Mouse (Mus musculus) stomach, postnatal 0 days (tissue): ENCODE measurements around the gene Pam16. TPM values are rescaled to one million over a fixed set of nuclear protein-coding genes. Genes with fewer than 3 reads are reported as not detected.

Experiments used
- ATAC-seq: fragments of 200-750 bp; cut with Nextera tagmentation; 2 replicates; pipeline ENCODE4 v1.8.0; 2017; ENCODE audit not compliant: low FRiP score, low TSS enrichment
- DNase-seq: peaks from one replicate; pipeline ENCODE4 v3.0.0-alpha.2; 2016; ENCODE audit warnings: low spot score
- H3K27ac ChIP-seq: fragments of 300-500 bp; sonication (generic); replicated peaks from 2 replicates; pipeline ENCODE4 v1.5.1; 2014; ENCODE audit warnings: mild to moderate bottlenecking, control low read depth
- H3K27me3 ChIP-seq: fragments of 300-500 bp; sonication (generic); 2 replicates; pipeline ENCODE4 v1.6.1; 2014; ENCODE audit warnings: low read length; ENCODE audit not compliant: control insufficient read depth, insufficient read depth
- H3K36me3 ChIP-seq: fragments of 300-500 bp; sonication (generic); 2 replicates; pipeline ENCODE4 v1.6.1; 2014; ENCODE audit warnings: low read length, mixed read lengths; ENCODE audit not compliant: control insufficient read depth, insufficient read depth
- H3K4me1 ChIP-seq: fragments of 300-500 bp; sonication (generic); replicated peaks from 2 replicates; pipeline ENCODE4 v1.6.1; 2014; ENCODE audit warnings: antibody characterized with exemption; ENCODE audit not compliant: control insufficient read depth, insufficient read depth
- H3K4me2 ChIP-seq: fragments of 300-500 bp; sonication (generic); replicated peaks from 2 replicates; pipeline ENCODE4 v1.6.1; 2014; ENCODE audit warnings: low read depth, mild to moderate bottlenecking, control low read depth, moderate library complexity
- H3K4me3 ChIP-seq: fragments of 300-500 bp; sonication (generic); 2 replicates; pipeline ENCODE4 v1.5.1; 2014; ENCODE audit warnings: low read depth, low read length, control low read depth
- H3K9ac ChIP-seq: fragments of 300-500 bp; sonication (generic); 2 replicates; pipeline ENCODE4 v1.6.1; 2014; ENCODE audit warnings: mild to moderate bottlenecking, low read length, control low read depth, mixed read lengths
- H3K9me3 ChIP-seq: fragments of 300-500 bp; sonication (generic); 2 replicates; pipeline ENCODE4 v1.6.1; 2016; ENCODE audit warnings: low read length; ENCODE audit not compliant: control insufficient read depth
- CTCF ChIP-seq: IDR thresholded peaks from 2 replicates; pipeline ENCODE4 v1.5.1; 2016; ENCODE audit warnings: antibody characterized with exemption, low read depth, mild to moderate bottlenecking, moderate library complexity
- EP300 ChIP-seq: optimal IDR thresholded peaks from 2 replicates; pipeline ENCODE3; 2016; ENCODE audit warnings: antibody characterized with exemption
- WGBS: fragments of 180-500 bp; shearing (Covaris S2); extraction: QIAGEN DNeasy Blood & Tissue Kit; methylation state at CpG from one replicate; pipeline ENCODE4 v1.1.7; 2014; 5-methylcytosine and 5-hydroxymethylcytosine counted together
- polyA plus RNA-seq: library from polyadenylated mRNA; unstranded; fragments of >200 nt; fragmentation: Nextera tagmentation; extraction: Ambion mirVana; gene quantifications from 2 replicates; pipeline ENCODE4 v1.2.1, GENCODE M21; 2015

Gene Pam16
- polyA plus RNA-seq, 1 experiment from 2014 or later, result 71.9 TPM

DNA sequence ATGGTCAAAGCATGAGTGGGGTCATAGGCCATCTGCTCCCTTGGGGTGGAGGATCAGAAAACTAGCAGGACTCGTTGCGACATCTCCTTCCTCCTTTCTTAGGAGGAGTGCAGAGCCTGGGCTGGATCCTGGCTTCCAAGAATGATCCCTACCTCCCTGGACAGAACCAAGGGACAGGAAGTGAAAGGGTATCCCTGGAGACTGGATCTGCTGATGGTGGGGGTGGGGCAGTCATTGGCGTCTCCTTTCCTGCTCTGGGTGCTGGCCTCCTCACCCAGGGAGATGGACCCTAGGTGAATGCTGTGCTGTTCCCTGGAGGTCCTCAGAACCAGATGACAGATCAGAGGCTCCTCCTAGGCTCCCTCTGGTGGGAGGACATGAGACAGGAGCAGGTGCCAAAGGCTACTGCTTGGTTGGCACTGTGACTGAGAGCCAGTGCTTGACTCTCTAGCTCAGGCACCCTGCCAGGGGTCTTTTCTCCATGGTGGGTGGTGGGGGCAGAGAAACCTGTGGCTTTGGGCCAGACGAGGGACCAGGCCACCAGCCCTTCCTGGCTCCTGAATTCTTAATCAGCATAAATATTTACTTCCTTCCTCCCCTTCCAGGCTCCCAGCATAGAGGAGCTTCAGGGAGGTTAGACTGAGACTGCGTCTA lies 18.2 kb downstream of the Pam16 start:
- Histone ChIP-seq H3K4me1 (peaks cover 19% of the 10 kb centered on the region), H3K9me3 (no peaks in the 10 kb centered on the region), H3K27me3 (no peaks in the 10 kb centered on the region), H3K36me3 (peaks cover 4% of the 10 kb centered on the region; the same call in 1 of the 2 replicates), H3K4me3 (no peak overlapping the region), H3K27ac (peak overlapping the region; percentile 49; the same call in 1 of the 2 replicates), H3K4me2 (no peak overlapping the region), H3K9ac (0 out of 2 replicates have a peak overlapping the region, but pooled peaks have one; percentile 2)
- DNase-seq (peak; percentile 68), ATAC-seq (no peak)
- 20% methylated on average over 5 of the region's 5 CpGs for WGBS
- peak; percentile 78 for TF ChIP-seq CTCF
- TF ChIP-seq EP300, result no peak

DNA sequence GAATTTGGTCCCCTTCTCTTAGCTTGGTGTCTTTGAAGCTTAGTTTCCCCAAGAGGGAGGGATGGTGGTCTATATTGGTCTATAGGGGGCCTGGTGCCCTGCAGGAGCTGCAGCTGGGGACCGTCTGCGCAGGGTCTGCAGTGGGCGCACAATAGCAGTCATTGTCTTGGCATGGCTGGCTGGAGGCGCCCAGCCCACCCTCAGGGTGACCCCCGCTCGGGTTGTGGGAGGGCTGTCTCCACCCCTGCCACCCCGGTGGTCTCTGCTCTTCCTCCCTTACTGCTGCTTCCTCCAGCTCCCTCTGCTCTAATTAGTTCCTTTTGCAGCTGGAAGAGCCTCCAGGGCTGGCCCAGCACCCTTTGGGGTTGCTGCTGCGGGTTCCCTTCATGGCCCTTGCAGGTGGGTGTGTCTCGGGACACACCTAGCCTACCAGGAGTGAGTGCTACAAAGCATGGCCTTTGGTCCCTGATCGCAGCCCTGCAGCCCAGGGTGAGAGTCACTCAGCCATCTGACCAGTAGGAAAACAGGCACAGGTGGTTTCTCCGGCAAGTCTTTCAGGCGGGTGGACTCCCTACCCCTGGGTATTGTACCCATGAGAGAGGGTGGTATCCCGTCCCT lies 19.2 kb downstream of the Pam16 start:
- Histone ChIP-seq H3K9ac (no peak overlapping the region), H3K27ac (no peak overlapping the region), H3K27me3 (no peaks in the 10 kb centered on the region), H3K36me3 (no peaks in the 10 kb centered on the region; the same call in 1 of the 2 replicates), H3K9me3 (no peaks in the 10 kb centered on the region), H3K4me2 (no peak overlapping the region), H3K4me3 (no peak overlapping the region), H3K4me1 (peaks cover 19% of the 10 kb centered on the region)
- 51% methylated on average over 11 of the region's 13 CpGs for WGBS
- no peak for ATAC-seq
- DNase-seq, result peak; percentile 64
- TF ChIP-seq CTCF, result no peak
- TF ChIP-seq EP300, result no peak

DNA sequence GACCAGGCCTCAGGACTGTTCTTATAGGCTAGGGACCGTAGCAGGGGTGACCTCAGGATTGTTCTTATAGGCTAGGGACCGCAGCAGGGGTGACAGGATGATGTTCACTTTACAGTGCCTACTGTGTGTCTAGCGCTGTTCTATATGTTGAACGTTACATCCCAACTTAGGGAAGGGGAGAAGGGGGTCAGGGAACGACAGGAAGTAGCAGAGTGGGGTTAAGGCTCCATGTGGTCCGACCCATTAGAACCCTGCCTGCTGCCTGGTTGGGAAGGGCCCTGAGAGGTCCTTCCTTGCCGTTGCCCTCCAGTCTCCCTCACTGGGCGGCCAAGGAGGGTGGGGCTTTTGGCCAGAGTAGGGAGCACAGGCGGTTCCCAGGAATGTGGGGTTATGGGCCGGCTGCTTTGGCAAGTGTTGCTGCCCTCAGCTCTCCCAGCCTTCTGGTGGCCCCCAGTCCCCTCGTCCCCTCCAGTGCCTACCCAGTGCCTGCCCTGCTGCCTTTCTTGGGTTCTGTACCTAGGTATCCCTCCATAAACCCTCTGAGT lies 20.4 kb downstream of the Pam16 start:
- Histone ChIP-seq H3K9me3 (no peaks in the 10 kb centered on the region), H3K9ac (0 out of 2 replicates have a peak overlapping the region, but pooled peaks have one; percentile 13), H3K4me1 (peaks cover 19% of the 10 kb centered on the region), H3K27me3 (no peaks in the 10 kb centered on the region), H3K36me3 (no peaks in the 10 kb centered on the region; the same call in 1 of the 2 replicates), H3K4me2 (no peak overlapping the region), H3K4me3 (no peak overlapping the region), H3K27ac (no peak overlapping the region)
- WGBS, result 43% methylated on average over 11 of the region's 11 CpGs
- TF ChIP-seq EP300, result no peak
- TF ChIP-seq CTCF, result no peak
- ATAC-seq (no peak), DNase-seq (no peak)

DNA sequence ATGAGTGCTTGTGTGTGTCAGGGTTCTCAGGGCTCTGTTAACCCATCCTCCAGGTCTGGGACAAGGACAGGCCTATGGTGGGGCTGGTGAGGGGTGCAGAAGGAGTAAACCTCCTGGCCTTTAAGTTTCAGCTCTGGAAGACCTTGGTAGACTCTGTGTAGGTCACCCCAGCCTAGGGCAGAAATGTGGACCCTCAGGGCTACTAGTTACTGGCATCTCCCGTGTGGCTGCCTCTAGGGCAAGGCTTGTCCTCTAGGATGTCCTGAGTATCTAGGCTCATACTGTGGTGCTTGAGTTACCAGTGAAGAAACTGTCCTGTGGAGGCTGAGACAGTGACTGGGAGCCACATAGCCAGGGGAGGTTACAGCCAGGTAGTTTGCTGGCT lies 21.3 kb downstream of the Pam16 start:
- Histone ChIP-seq H3K4me3 (no peak overlapping the region), H3K4me1 (peaks cover 19% of the 10 kb centered on the region), H3K9ac (no peak overlapping the region), H3K36me3 (no peaks in the 10 kb centered on the region), H3K27ac (peak overlapping the region; percentile 5; the same call in 1 of the 2 replicates), H3K4me2 (no peak overlapping the region), H3K27me3 (no peaks in the 10 kb centered on the region), H3K9me3 (no peaks in the 10 kb centered on the region)
- DNase-seq, result no peak
- no peak for TF ChIP-seq CTCF
- no peak for TF ChIP-seq EP300
- 43% methylated on average over 1 of the region's 1 CpGs for WGBS
- no peak for ATAC-seq

DNA sequence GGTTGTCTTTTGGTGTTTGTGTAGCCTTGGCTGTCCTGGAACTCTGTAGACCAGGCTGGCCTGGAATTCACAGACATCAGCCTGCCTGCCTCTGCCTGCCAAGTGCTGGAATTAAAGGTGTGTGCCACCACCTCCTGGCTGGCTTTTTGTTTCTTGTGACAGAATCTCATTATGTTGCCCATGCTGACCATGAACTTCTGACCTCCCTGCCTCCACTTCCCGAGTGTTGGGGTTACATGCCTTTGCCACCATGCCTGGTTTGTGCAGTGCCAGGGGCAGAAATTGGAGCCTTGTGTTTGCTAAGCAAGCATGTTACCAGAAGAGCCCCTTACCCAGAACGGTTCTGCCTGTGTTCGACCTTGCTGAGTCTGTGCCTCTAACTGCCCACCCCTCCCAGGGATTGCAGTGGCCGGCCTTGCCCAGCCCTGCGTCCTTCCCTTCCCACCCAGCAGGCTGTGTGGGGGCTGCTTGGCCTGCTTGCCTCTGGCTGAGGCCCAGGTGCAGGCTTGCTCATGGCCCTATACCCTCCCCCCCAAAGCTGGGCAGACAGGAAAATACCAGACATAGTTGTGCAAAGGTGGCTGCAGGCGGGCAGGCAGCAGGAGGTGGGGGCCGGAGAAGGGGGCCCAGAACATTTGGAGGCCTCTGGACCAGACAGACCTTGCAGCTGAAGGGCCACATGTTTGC lies 21.9 kb downstream of the Pam16 start:
- Histone ChIP-seq H3K4me2 (no peak overlapping the region), H3K27me3 (no peaks in the 10 kb centered on the region), H3K9me3 (no peaks in the 10 kb centered on the region), H3K4me3 (no peak overlapping the region), H3K27ac (no peak overlapping the region; the same call in 1 of the 2 replicates), H3K9ac (no peak overlapping the region), H3K4me1 (peaks cover 19% of the 10 kb centered on the region), H3K36me3 (no peaks in the 10 kb centered on the region)
- peak; percentile 43 for DNase-seq
- TF ChIP-seq EP300 (no peak), CTCF (no peak)
- WGBS, result 13% methylated on average over 7 of the region's 7 CpGs
- no peak for ATAC-seq
